Mouse (Mus musculus) macrophage (primary cell): Measurements from ENCODE around the gene Ndufaf3. TPM values are rescaled to one million over a fixed set of nuclear protein-coding genes. Genes with fewer than 3 reads are reported as not detected.

Experiments
- H3K27ac ChIP-seq: fragments of 350-480 bp; formaldehyde crosslinking; 2 replicates; pipeline ENCODE4 v1.9.0; 2021
- H3K36me3 ChIP-seq: fragments of 350-480 bp; formaldehyde crosslinking; 2 replicates; pipeline ENCODE4 v1.9.0; 2021; ENCODE audit errors: inconsistent target
- H3K4me3 ChIP-seq: fragments of 350-480 bp; formaldehyde crosslinking; 2 replicates; pipeline ENCODE4 v1.9.0; 2021; ENCODE audit errors: inconsistent target
- H3K79me2 ChIP-seq: fragments of 350-480 bp; formaldehyde crosslinking; 2 replicates; pipeline ENCODE4 v1.9.0; 2021; ENCODE audit errors: inconsistent target
- WGBS: methylation state at CpG from one replicate; pipeline ENCODE4 v1.1.7; 2026; ENCODE audit warnings: inconsistent platforms; ENCODE audit not compliant: missing documents; 5-methylcytosine and 5-hydroxymethylcytosine counted together
- polyA plus RNA-seq: library from polyadenylated mRNA; stranded (reverse); fragments of 250-400 nt; gene quantifications from 3 replicates; pipeline ENCODE4 v1.2.4, GENCODE M21; 2018; ENCODE audit warnings: inconsistent platforms

Gene Ndufaf3
- polyA plus RNA-seq, 1 experiment from 2014 or later, result 9.6 TPM

DNA sequence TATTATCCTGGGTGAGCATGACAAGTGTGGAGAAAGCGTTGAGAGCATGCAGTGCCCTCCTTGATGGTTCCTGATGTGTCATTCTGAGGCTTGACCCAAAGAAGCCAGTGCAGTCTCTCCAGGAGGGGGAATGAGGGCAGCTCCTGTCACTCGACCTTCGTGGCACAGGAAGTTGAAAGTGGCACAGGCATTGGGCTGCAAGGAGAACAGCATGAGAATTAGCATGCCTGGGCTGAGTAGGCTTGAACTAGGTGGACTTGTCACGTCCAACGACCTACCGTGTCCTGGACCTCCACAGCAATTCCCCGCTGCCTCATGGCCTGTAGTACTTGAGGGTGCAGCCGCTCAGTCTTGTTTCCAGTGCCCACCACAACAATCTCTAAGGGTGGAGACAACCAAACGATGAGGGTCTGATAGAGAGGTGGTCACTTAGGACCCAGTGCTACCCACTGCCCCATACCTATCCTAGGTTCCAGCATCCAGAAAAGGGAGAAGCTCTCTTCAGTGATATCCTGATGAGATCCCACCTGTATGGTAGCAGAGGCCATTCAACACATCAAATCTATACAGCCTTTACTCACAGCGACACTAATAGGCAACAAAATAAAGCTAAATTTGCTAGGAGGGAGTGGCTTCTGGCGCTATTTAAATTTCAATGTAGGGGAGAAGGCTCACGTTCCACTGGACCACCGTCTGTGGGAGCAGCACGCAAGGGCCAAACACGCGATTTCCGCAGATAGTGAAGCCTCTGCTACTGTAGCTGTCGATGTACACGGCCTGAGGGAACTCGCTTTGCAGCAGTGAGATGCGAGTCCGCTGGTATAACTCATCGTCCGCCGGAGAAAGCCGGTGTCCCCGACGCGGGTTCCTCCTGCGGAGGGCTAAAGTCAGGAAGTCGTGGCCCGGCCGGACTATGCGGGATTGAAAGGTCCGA, 1.1 kb downstream of the Ndufaf3 start:
- Histone ChIP-seq H3K36me3 (peaks cover 11% of the 10 kb centered on the region; the same call in 1 of the 2 replicates), H3K27ac (peak overlapping the region; percentile 94), H3K79me2 (peaks cover 22% of the 10 kb centered on the region; the same call in 1 of the 2 replicates), H3K4me3 (peak overlapping the region; percentile 86)
- WGBS, result 13% methylated on average over 33 of the region's 35 CpGs

DNA sequence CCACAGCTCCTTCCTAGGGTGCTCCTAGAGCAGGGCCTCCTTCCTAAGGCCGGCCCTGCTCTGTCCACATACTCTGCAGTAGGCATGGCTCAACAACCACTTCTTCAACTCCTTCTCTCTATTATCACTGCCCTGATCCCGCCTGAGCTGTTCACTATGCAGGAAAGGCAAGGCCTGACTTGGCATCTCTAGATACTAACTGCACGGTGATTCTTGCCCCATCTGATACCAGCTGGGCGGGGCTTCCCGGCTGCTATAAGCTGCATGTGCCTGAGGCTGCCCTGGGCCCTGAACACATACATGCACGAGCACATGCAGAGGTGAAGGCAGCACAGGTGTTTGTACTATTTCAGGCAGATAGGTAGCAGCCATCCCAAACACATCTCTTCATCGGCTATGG, 3.1 kb downstream of the Ndufaf3 start:
- 85% methylated on average over 7 of the region's 7 CpGs for WGBS
- Histone ChIP-seq H3K36me3 (peaks cover 11% of the 10 kb centered on the region; the same call in 1 of the 2 replicates), H3K4me3 (no peak overlapping the region), H3K27ac (no peak overlapping the region), H3K79me2 (peaks cover 29% of the 10 kb centered on the region; the same call in 1 of the 2 replicates)

DNA sequence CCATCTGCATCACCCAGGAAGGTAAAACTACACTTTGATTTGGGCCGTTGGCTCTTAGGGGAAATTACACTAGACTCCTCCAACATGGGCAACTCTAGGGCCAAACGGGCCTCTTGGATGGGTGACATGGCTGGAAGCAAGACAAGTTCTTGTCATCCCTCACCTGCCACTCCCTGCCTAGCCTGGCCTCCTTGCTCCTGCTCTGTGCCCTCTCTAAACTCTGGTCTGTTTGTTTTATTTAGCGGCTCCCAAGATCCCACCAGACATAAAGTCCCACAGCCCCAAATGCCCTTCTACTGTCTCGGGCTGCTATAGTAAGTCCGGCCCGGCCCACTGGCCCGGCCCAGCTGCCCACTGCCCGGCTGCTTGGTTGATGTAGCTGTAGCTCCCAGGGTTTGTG, 3.6 kb downstream of the Ndufaf3 start:
- H3K36me3 ChIP-seq, result peaks cover 11% of the 10 kb centered on the region; the same call in 1 of the 2 replicates
- H3K4me3 ChIP-seq, result no peak overlapping the region
- H3K79me2 ChIP-seq, result peaks cover 26% of the 10 kb centered on the region; the same call in 1 of the 2 replicates
- H3K27ac ChIP-seq, result no peak overlapping the region
- 95% methylated on average over 8 of the region's 8 CpGs for WGBS

DNA sequence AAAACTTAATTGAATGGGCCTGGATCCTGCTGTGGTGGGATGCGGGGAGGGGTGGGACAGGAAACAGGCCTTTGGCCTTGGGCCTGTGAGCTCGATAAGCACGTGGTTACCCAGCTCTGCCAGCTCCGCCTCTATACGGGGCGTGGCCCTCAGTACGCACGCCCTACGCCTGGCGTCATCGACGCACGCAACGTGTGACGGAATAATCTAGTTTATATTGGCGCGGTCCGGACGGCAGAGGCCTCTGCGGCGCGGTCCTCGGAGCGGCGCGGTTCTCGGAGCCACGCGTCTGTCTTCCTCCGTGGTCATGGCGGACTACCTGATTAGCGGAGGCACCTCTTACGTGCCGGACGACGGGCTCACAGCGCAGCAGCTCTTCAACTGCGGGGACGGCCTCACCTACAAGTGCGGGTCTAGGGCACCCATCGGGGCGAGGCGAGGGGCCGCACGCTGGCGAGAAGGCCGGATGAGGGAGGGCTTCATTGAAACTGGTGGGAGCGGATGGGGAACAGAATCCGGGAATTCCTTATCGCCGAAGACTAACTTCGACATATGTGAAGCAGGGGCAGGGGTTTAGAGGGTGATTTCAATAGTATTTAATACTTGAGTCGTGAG, 6.9 kb downstream of the Ndufaf3 start, which contains the start of gene Impdh2:
Gene Impdh2 (plus strand): TSS at position 60 of the 615 bp plus-strand sequence.
- under 1% methylated on average over 43 of the region's 53 CpGs for WGBS
- peak within 1 kb of the TSS; percentile 56 for H3K4me3 ChIP-seq
- peaks cover 14% of the 10 kb centered on the region; the same call in 1 of the 2 replicates for H3K79me2 ChIP-seq
- peak within 1 kb of the TSS; percentile 15 for H3K27ac ChIP-seq
- peaks cover 26% of the 10 kb centered on the region for H3K36me3 ChIP-seq

DNA sequence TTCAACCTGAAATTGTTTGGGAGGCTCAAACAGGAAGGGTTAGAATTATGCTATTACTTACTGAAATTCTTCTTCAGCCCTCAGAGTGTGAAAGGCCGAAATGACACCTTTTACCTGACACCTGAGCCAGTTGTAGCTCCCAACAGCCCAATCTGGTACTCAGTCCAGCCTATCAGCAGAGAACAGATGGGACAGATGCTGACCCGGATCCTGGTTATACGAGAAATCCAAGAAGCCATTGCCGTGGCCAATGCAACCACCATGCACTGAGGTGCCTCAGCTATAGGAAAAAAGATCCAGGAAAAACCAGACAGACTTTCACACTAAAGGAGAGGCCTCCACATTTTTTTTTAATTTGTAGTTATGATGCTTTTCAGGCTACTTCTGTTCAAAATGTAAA, 8.1 kb downstream of the Ndufaf3 start:
- Histone ChIP-seq H3K27ac (no peak overlapping the region), H3K36me3 (peaks cover 36% of the 10 kb centered on the region)
- 95% methylated on average over 4 of the region's 4 CpGs for WGBS

DNA sequence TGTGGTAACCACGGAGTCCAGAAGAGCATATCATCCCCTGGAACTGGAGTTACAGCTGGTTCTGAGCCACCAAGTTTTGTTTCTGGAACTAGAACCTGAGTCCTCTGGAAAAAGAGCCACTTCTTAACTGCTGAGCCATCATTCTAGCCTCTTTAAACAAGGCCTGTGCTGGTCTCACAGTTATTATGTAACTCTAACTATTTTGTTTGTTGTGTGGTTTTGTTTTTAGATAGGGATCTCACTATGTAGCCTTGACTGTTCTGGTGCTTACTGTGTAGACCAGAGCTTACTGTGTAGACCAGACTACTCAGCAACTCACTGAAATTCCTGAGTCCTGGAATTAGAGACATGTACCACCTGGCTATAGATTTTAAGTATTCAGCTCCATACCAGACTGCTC, 20.4 kb downstream of the Ndufaf3 start:
- peaks cover 62% of the 10 kb centered on the region; the same call in 1 of the 2 replicates for H3K79me2 ChIP-seq
- no peak overlapping the region for H3K27ac ChIP-seq
- H3K4me3 ChIP-seq, result no peak overlapping the region
- H3K36me3 ChIP-seq, result peaks cover 80% of the 10 kb centered on the region
- 91% methylated on average over 1 of the region's 1 CpGs for WGBS

More for the DNA sequence above, 8.1 kb downstream of the Ndufaf3 start:
- H3K4me3 ChIP-seq, result no peak overlapping the region
- peaks cover 14% of the 10 kb centered on the region; the same call in 1 of the 2 replicates for H3K79me2 ChIP-seq

DNA sequence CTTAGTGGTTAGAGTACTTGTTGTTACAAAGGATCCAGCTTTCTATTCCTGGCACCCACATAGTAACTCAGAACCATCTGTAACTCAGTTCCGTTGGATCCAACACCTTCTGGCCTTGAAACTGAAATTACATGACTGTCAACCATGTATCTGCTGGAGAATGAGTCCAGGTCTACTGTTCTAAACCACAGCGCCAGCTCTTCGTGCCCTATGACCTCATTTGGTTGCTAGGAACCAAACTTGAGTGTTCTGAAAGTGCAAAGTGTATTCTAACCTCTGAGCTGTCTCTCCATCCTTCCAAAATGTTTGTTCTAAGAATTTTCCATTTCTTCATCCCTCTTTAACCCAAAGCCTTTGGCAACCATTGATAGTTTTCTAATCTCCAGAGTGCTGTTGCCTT, 21.2 kb downstream of the Ndufaf3 start:
- Histone ChIP-seq H3K79me2 (peaks cover 59% of the 10 kb centered on the region; the same call in 1 of the 2 replicates), H3K4me3 (no peak overlapping the region), H3K36me3 (peaks cover 81% of the 10 kb centered on the region), H3K27ac (no peak overlapping the region)
- WGBS, result 98% methylated on average over 3 of the region's 3 CpGs

DNA sequence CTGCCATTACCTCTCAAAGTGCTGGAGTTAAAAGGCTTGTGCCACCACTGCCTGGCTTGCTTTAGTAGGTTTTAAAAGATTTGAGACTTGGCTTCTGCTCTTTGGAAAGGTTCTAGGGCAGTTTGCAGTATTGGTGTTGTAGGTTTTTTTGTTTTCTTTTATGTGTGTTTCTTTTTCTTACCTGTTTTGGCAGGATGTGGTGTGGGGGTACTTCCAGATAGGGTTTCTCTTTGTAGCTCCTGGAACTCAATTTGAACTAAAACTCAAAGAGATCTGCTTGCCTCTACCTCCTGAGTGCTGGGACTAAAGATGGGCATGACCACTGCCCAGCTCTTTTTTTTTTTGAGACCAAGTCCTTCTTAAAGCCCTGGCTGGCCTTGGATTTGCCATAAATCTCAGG, 26.4 kb downstream of the Ndufaf3 start:
- Histone ChIP-seq H3K4me3 (no peak overlapping the region), H3K79me2 (peaks cover 59% of the 10 kb centered on the region; the same call in 1 of the 2 replicates), H3K36me3 (peaks cover 75% of the 10 kb centered on the region), H3K27ac (no peak overlapping the region)

DNA sequence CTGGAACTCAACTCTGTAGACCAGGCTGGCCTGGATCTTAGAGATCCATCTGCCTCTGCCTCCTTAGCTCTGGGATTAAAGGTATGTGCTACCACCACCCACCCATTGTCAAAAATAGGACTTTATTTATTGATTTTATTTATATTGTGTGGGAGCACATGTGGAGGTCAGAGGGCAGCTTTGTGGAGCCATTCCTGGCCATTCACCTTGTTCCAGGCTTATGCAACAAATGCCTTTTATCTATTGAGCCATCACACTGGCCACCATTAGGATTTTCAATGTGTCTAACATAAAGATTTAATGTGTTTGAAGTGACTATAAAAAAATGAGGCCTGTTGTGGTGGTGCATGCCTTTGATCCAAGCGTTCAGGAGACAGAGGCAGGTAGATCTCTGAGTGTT, 35.7 kb downstream of the Ndufaf3 start:
- H3K36me3 ChIP-seq, result peaks cover 81% of the 10 kb centered on the region
- no peak overlapping the region for H3K27ac ChIP-seq
- WGBS, result 100% methylated on average over 1 of the region's 1 CpGs
- H3K4me3 ChIP-seq, result no peak overlapping the region
- H3K79me2 ChIP-seq, result peaks cover 98% of the 10 kb centered on the region

DNA sequence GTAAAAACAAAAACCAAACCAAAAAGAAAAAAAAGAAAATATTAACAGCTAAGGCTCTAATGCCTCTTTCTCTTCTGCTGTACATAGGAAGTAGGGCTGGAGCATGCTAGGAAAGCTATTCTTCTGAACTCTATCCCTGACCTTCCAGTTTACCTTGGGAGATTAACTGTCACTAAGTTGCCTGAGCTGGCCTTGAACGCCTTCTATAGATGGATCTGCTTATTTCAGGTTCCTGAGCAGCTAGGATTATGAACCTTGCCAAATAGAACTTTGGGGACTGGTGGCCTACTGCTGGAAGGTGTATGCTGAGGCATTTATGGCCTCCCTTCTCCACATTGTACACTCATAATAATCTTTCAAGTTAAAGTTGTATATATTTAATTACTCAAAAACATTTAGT, 36.3 kb downstream of the Ndufaf3 start:
- peaks cover 76% of the 10 kb centered on the region for H3K36me3 ChIP-seq
- WGBS, result 100% methylated on average over 1 of the region's 1 CpGs
- H3K4me3 ChIP-seq, result no peak overlapping the region
- peaks cover 98% of the 10 kb centered on the region for H3K79me2 ChIP-seq
- no peak overlapping the region for H3K27ac ChIP-seq

DNA sequence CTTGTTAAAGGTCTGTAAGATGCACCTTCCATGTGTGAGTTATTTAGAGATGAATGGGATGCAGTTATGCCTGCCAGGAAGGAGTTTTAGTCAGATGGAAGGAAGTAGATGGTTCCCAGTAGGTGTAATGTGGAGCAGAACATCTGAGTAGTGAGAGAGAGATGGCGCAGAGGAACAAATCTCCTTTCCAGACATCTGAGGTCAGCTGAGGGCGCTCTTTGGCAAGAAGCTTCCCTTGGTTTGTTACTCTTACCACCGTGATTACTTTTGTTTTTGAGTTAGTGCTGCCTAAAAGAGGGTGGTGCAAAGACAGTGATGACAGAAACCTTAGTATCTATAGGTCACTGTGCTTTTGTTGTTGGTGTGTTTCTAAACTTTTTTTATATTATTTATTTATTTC, 41.8 kb downstream of the Ndufaf3 start:
- no peak overlapping the region for H3K4me3 ChIP-seq
- WGBS, result 84% methylated on average over 3 of the region's 3 CpGs
- H3K27ac ChIP-seq, result no peak overlapping the region
- peaks cover 29% of the 10 kb centered on the region for H3K36me3 ChIP-seq
- peaks cover 100% of the 10 kb centered on the region for H3K79me2 ChIP-seq

DNA sequence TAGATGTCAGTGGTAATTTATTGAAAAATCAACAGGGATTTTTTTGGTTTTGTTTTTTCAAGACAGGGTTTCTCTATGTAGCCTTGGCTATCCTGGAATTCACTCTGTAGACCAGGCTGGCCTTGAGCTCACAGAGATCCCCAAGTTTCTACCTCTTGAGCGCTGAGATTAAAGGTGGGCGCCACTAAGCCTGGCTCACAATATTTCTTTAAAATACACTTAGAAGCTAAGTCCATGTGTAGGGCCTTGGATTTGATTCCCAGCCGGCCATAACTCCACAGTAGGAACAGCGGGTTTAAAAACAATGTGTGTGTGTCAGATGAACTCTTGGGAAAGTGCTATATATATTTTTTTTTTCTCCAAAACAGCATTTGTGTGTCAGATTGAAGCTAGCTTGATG, 43.9 kb downstream of the Ndufaf3 start:
- 93% methylated on average over 4 of the region's 4 CpGs for WGBS
- Histone ChIP-seq H3K27ac (no peak overlapping the region), H3K36me3 (peaks cover 10% of the 10 kb centered on the region; the same call in 1 of the 2 replicates), H3K4me3 (no peak overlapping the region), H3K79me2 (peaks cover 100% of the 10 kb centered on the region)

DNA sequence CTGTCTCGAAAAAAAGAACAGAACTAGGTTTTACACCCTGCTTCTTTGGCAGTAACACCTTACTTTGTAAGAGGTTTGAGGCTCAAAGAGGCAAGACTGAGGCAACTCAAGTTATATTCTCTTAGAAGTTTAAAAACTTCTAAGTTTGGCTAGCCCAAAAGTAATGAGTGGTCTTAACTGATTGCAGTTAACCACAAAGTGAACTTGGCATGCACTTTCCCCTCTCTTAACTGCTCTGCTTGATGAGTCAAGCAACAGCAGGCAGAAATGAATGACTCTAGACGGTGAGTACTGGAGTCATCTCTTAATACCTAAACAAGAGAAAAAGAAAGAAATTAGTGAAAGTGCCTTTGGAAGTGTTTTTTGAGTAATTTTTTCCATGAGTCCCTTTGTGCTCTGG, 45.6 kb downstream of the Ndufaf3 start:
- Histone ChIP-seq H3K36me3 (peaks cover 6% of the 10 kb centered on the region; the same call in 1 of the 2 replicates), H3K79me2 (peaks cover 90% of the 10 kb centered on the region), H3K27ac (no peak overlapping the region), H3K4me3 (no peak overlapping the region)
- WGBS, result 87% methylated on average over 2 of the region's 2 CpGs

DNA sequence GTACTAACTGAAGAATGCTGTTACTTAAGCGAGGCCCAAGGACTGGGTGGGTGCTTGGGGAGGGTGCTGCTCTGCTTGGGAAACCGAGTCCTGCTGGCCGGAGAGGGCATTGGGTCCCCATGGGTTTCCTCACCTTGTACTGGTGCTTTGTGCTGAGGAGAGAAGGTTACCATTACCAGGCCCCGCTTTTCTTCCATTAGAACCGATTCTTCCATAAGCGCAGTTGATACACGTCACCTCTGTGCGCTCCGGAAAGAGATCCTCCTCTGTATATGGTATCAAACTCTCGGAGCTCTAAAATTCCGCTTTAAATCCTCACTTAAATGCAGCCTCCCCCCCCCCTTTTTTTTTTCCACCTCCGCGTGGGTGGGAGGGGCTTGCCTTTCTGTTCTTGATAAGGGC, 49.3 kb downstream of the Ndufaf3 start:
- Histone ChIP-seq H3K27ac (peak overlapping the region; percentile 86), H3K36me3 (peaks cover 28% of the 10 kb centered on the region), H3K79me2 (peaks cover 53% of the 10 kb centered on the region), H3K4me3 (peak overlapping the region; percentile 92)
- WGBS, result under 1% methylated on average over 12 of the region's 13 CpGs
